Mouse (Mus musculus): ENCODE results near the gene Fam171b. TPM values are rescaled to one million over a fixed set of nuclear protein-coding genes. Genes with fewer than 3 reads are reported as not detected.

Fam171b gene
- polyA plus RNA-seq, 1 experiment from 2014 or later: 20.4 TPM

DNA sequence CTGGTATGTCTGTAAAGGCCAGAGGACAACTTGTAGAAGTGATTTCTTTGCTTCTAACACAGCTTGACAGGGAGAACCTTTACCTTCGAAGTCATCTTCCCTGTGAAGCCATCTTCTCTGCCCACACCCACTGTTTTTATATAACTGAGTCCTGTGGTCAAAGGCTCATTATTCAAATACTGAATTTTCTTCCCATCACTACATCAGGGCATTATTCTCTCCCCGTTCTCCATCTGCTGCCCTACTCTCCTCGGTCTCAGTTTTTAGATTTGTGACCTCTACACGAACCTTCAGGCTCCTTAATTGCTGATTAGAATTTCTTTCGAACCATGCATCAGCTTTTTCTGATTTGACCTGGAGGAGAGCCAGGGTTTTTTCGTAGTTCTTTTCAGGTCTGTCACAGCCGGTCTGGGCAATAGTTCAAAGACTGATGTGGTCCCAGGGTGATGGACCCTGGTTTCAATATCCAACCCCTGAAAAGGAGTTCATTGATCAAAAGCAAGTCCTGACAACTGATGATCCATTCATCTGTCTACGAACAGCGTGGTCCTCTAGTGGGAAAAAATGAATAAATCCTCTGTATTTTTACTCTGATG, 14.4 kb upstream of the Fam171b start:
- H3K4me1 ChIP-seq (ENCODE audit: control insufficient read depth, insufficient read depth, low read length): no peaks in the 10 kb centered on the region

DNA sequence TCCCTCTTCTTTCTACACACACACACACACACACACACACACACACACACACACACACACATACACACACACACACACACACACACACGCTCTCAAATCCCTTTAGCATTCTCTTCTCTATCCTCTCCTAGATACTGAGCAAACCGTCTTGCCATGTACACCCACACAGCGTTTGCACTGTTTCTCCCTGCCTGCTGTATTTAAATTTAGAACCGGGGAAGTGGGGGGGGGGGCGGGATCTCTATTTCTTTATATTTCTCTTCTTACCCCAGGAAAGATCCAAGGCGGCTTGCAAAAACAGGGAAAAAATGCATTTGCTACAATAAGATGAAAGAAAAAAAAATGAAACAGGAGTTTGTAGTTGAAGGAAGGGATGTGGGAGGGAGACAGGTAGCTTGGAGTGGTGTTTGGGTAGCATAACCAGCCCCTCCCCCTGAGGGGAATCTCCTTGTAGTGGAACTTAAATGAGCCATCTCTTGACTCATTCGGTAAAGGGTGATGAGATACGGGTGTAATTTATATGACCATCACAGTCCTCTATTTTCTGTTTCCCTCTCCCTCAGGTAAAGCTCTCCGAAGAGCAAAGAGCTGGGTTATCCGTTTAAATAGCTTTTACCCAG, 947 bp downstream of the Fam171b start:
- H3K36me3 ChIP-seq (ENCODE audit: control insufficient read depth, insufficient read depth, low read length): no peaks in the 10 kb centered on the region
- peak overlapping the region; percentile 74 for H3K4me2 ChIP-seq (ENCODE audit: low read depth, severe bottlenecking)
- no peaks in the 10 kb centered on the region for H3K27me3 ChIP-seq (ENCODE audit: control insufficient read depth, insufficient read depth, low read length)
- ATAC-seq (ENCODE audit: insufficient number of reproducible peaks, low FRiP score, low TSS enrichment, low read depth) (no peak), DNase-seq (ENCODE audit: low spot score) (no peak)
- peaks cover 2% of the 10 kb centered on the region; the same call in 1 of the 2 replicates for H3K4me1 ChIP-seq (ENCODE audit: control insufficient read depth, insufficient read depth, low read length)
- no peaks in the 10 kb centered on the region for H3K9me3 ChIP-seq (ENCODE audit: control insufficient read depth, low read length)
- no peak overlapping the region for H3K27ac ChIP-seq (replicated peaks; ENCODE audit: low read depth, low read length)
- H3K9ac ChIP-seq (ENCODE audit: low read length): no peak overlapping the region; the same call in 1 of the 2 replicates
- WGBS: 17% methylated on average over 10 of the region's 10 CpGs
- H3K4me3 ChIP-seq (ENCODE audit: low read depth, low read length): peak overlapping the region; percentile 65

More for the DNA sequence above, 14.4 kb upstream of the Fam171b start:
- Histone ChIP-seq H3K4me2 (ENCODE audit: low read depth, severe bottlenecking) (no peak overlapping the region), H3K9me3 (ENCODE audit: control insufficient read depth, low read length) (no peaks in the 10 kb centered on the region), H3K4me3 (ENCODE audit: low read depth, low read length) (no peak overlapping the region), H3K9ac (ENCODE audit: low read length) (no peak overlapping the region), H3K36me3 (ENCODE audit: control insufficient read depth, insufficient read depth, low read length) (peaks cover 5% of the 10 kb centered on the region; the same call in 1 of the 2 replicates), H3K27me3 (ENCODE audit: control insufficient read depth, insufficient read depth, low read length) (no peaks in the 10 kb centered on the region), H3K27ac (replicated peaks; ENCODE audit: low read depth, low read length) (no peak overlapping the region)
- WGBS: 68% methylated on average over 9 of the region's 9 CpGs
- DNase-seq (ENCODE audit: low spot score) (no peak), ATAC-seq (ENCODE audit: insufficient number of reproducible peaks, low FRiP score, low TSS enrichment, low read depth) (no peak)

DNA sequence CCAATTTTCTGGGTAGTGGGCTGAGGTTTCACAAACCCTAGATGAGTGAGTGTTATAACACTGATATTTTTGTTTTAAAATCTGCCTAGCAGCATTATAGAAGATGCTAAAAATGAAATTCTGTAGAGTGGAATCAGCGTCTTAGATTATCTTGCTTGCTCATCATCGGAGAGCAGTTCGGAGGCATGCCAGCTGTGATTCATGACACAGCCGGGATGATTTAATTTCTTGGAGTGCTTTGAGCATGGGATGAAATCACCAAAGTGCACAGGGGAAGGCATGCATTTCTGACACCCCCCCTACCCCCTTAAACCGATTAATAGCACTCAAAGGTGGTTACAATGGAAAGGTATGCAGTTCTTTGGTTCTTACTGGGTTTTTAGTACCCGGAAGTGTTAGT, 1.6 kb downstream of the Fam171b start:
- no peak for DNase-seq (ENCODE audit: low spot score)
- no peak for ATAC-seq (ENCODE audit: insufficient number of reproducible peaks, low FRiP score, low TSS enrichment, low read depth)
- Histone ChIP-seq H3K9ac (ENCODE audit: low read length) (no peak overlapping the region), H3K4me1 (ENCODE audit: control insufficient read depth, insufficient read depth, low read length) (peaks cover 2% of the 10 kb centered on the region; the same call in 1 of the 2 replicates), H3K27ac (replicated peaks; ENCODE audit: low read depth, low read length) (no peak overlapping the region), H3K4me2 (ENCODE audit: low read depth, severe bottlenecking) (no peak overlapping the region), H3K9me3 (ENCODE audit: control insufficient read depth, low read length) (no peaks in the 10 kb centered on the region), H3K36me3 (ENCODE audit: control insufficient read depth, insufficient read depth, low read length) (no peaks in the 10 kb centered on the region), H3K27me3 (ENCODE audit: control insufficient read depth, insufficient read depth, low read length) (no peaks in the 10 kb centered on the region), H3K4me3 (ENCODE audit: low read depth, low read length) (no peak overlapping the region)
- WGBS: 67% methylated on average over 6 of the region's 6 CpGs

DNA sequence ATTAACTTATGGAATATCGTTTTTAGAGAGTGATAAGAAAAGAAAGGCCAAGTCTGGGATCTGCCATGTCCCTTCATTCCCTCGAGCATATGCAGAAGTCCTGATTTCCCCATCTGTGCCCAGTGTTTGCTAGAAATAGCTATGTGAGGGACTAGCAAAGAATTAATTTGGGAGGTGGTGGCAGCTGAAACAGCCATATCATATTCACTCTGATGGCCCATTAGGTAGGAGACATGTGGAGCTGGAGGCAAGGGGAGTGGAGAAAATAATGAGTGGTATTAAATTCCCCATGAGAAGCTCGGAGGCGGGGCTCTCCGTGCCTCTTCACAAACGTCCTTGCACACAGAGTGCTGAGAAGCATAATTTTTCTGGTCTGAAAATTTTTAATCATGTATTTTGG, 3.7 kb downstream of the Fam171b start:
- WGBS: 72% methylated on average over 6 of the region's 6 CpGs
- Histone ChIP-seq H3K4me3 (ENCODE audit: low read depth, low read length) (no peak overlapping the region), H3K9ac (ENCODE audit: low read length) (no peak overlapping the region), H3K4me1 (ENCODE audit: control insufficient read depth, insufficient read depth, low read length) (peaks cover 2% of the 10 kb centered on the region; the same call in 1 of the 2 replicates), H3K4me2 (ENCODE audit: low read depth, severe bottlenecking) (no peak overlapping the region), H3K27me3 (ENCODE audit: control insufficient read depth, insufficient read depth, low read length) (no peaks in the 10 kb centered on the region), H3K36me3 (ENCODE audit: control insufficient read depth, insufficient read depth, low read length) (no peaks in the 10 kb centered on the region), H3K9me3 (ENCODE audit: control insufficient read depth, low read length) (no peaks in the 10 kb centered on the region), H3K27ac (replicated peaks; ENCODE audit: low read depth, low read length) (no peak overlapping the region)
- ATAC-seq (ENCODE audit: insufficient number of reproducible peaks, low FRiP score, low TSS enrichment, low read depth): no peak
- DNase-seq (ENCODE audit: low spot score): no peak

DNA sequence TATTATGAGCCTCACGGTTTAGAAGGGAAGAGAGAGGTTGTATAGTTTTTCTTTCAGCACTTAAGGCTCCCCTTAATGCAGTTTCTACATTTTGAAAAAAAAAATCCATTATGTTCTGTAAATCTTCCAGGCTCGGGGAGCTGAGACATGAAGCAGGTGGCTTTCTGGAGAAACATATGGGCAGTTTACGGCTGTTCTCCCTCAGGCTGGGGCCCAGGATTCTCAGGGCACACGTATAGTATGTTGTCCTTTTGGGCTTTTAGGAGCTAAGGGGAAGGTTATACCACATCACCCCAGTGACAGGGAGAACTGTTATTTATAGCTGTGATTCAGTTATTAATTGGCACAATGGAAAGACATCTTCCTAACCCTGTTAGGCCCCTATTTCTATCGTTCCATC, 12.7 kb downstream of the Fam171b start:
- no peak for DNase-seq (ENCODE audit: low spot score)
- H3K4me3 ChIP-seq (ENCODE audit: low read depth, low read length): no peak overlapping the region
- H3K4me2 ChIP-seq (ENCODE audit: low read depth, severe bottlenecking): no peak overlapping the region
- H3K9me3 ChIP-seq (ENCODE audit: control insufficient read depth, low read length): no peaks in the 10 kb centered on the region
- H3K9ac ChIP-seq (ENCODE audit: low read length): no peak overlapping the region
- peaks cover 4% of the 10 kb centered on the region; the same call in 1 of the 2 replicates for H3K4me1 ChIP-seq (ENCODE audit: control insufficient read depth, insufficient read depth, low read length)
- ATAC-seq (ENCODE audit: insufficient number of reproducible peaks, low FRiP score, low TSS enrichment, low read depth): no peak
- no peaks in the 10 kb centered on the region for H3K27me3 ChIP-seq (ENCODE audit: control insufficient read depth, insufficient read depth, low read length)
- no peaks in the 10 kb centered on the region for H3K36me3 ChIP-seq (ENCODE audit: control insufficient read depth, insufficient read depth, low read length)
- H3K27ac ChIP-seq (replicated peaks; ENCODE audit: low read depth, low read length): no peak overlapping the region
- WGBS: 29% methylated on average over 5 of the region's 5 CpGs

DNA sequence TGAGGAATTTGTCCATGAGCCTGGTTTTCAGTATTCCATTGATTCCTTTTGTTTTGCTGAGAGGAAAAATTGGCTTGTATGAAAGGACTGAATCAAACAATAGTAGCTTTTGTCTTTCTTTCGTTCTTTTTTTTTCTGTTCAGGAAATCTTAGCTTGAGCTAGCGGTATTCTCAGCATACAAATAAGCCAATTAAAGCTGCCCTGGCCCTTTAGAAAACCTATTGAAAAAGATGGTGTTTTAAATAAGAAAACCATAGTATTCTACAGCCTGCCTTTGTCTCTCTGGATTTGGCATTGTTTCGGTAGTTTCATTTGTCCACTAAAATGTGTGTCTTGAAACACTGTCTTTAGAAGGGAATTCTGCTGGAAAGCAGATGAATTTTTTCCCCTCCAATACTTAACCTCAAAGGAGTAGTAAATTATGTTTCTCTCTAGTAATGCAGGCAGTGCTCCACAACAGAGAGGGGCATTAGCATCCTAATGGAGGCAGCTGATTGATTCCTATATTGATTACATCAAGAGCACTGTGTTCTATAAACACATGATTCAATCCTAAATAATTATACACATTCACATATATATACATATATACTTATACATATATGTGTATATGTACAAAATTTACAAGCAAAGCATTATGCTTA, 16.6 kb downstream of the Fam171b start:
- ATAC-seq (ENCODE audit: insufficient number of reproducible peaks, low FRiP score, low TSS enrichment, low read depth): no peak
- H3K36me3 ChIP-seq (ENCODE audit: control insufficient read depth, insufficient read depth, low read length): no peaks in the 10 kb centered on the region

DNA sequence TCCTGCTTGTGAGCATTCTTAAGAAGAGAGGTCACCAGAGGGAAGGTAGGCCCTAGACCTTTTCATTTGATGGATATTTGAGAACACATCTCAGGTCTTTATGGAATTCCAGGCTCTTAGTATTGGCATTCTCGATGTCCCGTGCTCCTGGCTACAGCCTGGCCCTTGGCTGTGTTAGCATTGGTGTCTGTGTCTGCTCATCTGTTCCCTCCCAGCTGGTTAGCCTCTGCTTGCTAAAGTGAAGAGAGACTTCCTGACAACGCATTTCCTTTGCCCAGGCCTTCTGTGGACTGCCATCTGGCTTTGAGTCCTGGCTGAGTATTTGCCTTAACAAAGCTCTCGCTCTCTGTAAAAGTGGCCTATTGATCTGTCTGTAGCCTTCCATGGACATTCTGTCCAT, 20.5 kb downstream of the Fam171b start:
- no peaks in the 10 kb centered on the region for H3K9me3 ChIP-seq (ENCODE audit: control insufficient read depth, low read length)
- H3K36me3 ChIP-seq (ENCODE audit: control insufficient read depth, insufficient read depth, low read length): no peaks in the 10 kb centered on the region
- no peak for ATAC-seq (ENCODE audit: insufficient number of reproducible peaks, low FRiP score, low TSS enrichment, low read depth)
- H3K9ac ChIP-seq (ENCODE audit: low read length): no peak overlapping the region
- H3K4me3 ChIP-seq (ENCODE audit: low read depth, low read length): no peak overlapping the region
- H3K27me3 ChIP-seq (ENCODE audit: control insufficient read depth, insufficient read depth, low read length): no peaks in the 10 kb centered on the region
- WGBS: 91% methylated on average over 4 of the region's 4 CpGs
- H3K27ac ChIP-seq (replicated peaks; ENCODE audit: low read depth, low read length): no peak overlapping the region
- no peak overlapping the region for H3K4me2 ChIP-seq (ENCODE audit: low read depth, severe bottlenecking)
- H3K4me1 ChIP-seq (ENCODE audit: control insufficient read depth, insufficient read depth, low read length): no peaks in the 10 kb centered on the region
- no peak for DNase-seq (ENCODE audit: low spot score)

More for the DNA sequence above, 16.6 kb downstream of the Fam171b start:
- 78% methylated on average over 3 of the region's 3 CpGs for WGBS
- Histone ChIP-seq H3K9me3 (ENCODE audit: control insufficient read depth, low read length) (no peaks in the 10 kb centered on the region), H3K4me2 (ENCODE audit: low read depth, severe bottlenecking) (no peak overlapping the region), H3K27ac (replicated peaks; ENCODE audit: low read depth, low read length) (no peak overlapping the region), H3K9ac (ENCODE audit: low read length) (no peak overlapping the region), H3K4me3 (ENCODE audit: low read depth, low read length) (no peak overlapping the region), H3K27me3 (ENCODE audit: control insufficient read depth, insufficient read depth, low read length) (no peaks in the 10 kb centered on the region), H3K4me1 (ENCODE audit: control insufficient read depth, insufficient read depth, low read length) (peaks cover 4% of the 10 kb centered on the region; the same call in 1 of the 2 replicates)
- no peak for DNase-seq (ENCODE audit: low spot score)

DNA sequence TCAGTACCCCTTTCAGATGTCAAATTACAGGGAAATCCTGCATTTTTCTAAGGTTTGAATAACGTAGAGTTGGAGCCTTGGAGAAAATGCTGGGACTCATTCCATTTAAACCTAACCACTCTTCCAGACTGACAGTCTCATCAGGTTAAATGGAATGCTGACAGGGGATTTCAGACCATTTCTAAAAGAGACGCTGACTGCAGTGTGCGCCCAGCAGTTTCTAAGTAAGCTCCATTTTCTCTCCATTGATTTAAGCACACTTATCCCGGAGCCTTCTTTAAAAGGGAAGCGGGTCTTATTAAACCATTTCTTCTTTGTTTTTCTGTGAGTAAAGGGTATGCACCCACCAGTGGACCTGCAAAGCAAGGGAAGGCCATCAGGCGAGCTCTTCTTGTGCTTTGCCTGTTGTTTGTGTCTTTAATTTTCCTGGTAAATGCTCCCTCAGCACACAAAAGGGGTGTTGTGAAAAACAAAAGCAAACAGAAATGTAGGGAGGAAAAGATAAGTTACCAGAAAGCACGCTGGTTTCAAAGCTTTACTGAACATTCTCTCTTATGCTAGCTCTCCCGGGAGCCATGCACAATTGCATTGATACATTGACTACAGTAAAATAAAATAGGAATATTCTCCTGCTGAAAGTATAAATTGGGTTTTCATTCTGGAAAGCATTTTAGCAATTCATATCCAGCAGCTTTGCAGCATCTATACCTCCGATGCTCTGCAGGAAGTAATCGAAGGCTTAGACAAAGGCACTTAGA, 23.1 kb downstream of the Fam171b start:
- H3K4me3 ChIP-seq (ENCODE audit: low read depth, low read length): no peak overlapping the region
- 90% methylated on average over 10 of the region's 10 CpGs for WGBS
- H3K36me3 ChIP-seq (ENCODE audit: control insufficient read depth, insufficient read depth, low read length): no peaks in the 10 kb centered on the region
- no peak for ATAC-seq (ENCODE audit: insufficient number of reproducible peaks, low FRiP score, low TSS enrichment, low read depth)
- H3K27ac ChIP-seq (replicated peaks; ENCODE audit: low read depth, low read length): no peak overlapping the region
- no peak for DNase-seq (ENCODE audit: low spot score)
- H3K27me3 ChIP-seq (ENCODE audit: control insufficient read depth, insufficient read depth, low read length): no peaks in the 10 kb centered on the region
- H3K4me2 ChIP-seq (ENCODE audit: low read depth, severe bottlenecking): no peak overlapping the region
- H3K9me3 ChIP-seq (ENCODE audit: control insufficient read depth, low read length): no peaks in the 10 kb centered on the region
- H3K9ac ChIP-seq (ENCODE audit: low read length): no peak overlapping the region
- no peaks in the 10 kb centered on the region for H3K4me1 ChIP-seq (ENCODE audit: control insufficient read depth, insufficient read depth, low read length)
